In genomic region chr16:13189430-13190107, GRCm38 (mm10) we compare ENCODE assay signal across 8 mouse cellular contexts.
DNase-seq lines count a peak whose midpoint lies in the region; ATAC-seq and TF ChIP-seq lines count a peak whose summit lies in the region.

No protein-coding gene starts in this region.

- peak overlapping the region; percentile 37 for H3K4me2 ChIP-seq in intestine, postnatal 0 days (replicated peaks; ENCODE audit: low read depth)

- no peak for ATAC-seq in cerebellum, adult (ENCODE audit: insufficient number of reproducible peaks, low FRiP score, low TSS enrichment)
- no peak for ATAC-seq in intestine, postnatal 0 days

- no peak for TF ChIP-seq CTCF in cerebellum, adult 2 months (IDR thresholded peaks at IDR 0.05; ENCODE audit: borderline replicate concordance, insufficient read depth, low read depth, low read length)
- TF ChIP-seq CTCF in intestine, postnatal 0 days (IDR thresholded peaks at IDR 0.05; ENCODE audit: low read depth) = no peak

- H3K4me1 ChIP-seq in cerebellum, adult 2 months (ENCODE audit: control insufficient read depth, insufficient read depth, low read length) = no peaks in the 10 kb centered on the region
- peaks cover 14% of the 10 kb centered on the region for H3K4me1 ChIP-seq in intestine, postnatal 0 days (replicated peaks; ENCODE audit: control insufficient read depth, insufficient read depth, low read length)

- DNase-seq in cerebellum, adult 2 months = no peak
- peak; percentile 32 for DNase-seq in gastrocnemius, adult 8-10 months (ENCODE audit: low spot score in 2 of 2)
- DNase-seq in lung, postnatal 10 days = peak; percentile 89
- no peak for DNase-seq in c-Kit-positive CD71-positive TER-119-positive erythroid progenitor cells, embryonic 14.5 days (ENCODE audit: low spot score)
- no peak for DNase-seq in layer of hippocampus, adult 18-20 months (ENCODE audit: low spot score in 2 of 2)
- DNase-seq in ovary, postnatal 14 days (ENCODE audit: low spot score) = no peak

- H3K27ac ChIP-seq in cerebellum, adult 2 months (ENCODE audit: insufficient read depth, low read length) = peak overlapping the region; percentile 28; the same call in 1 of the 2 replicates
- peak overlapping the region; percentile 60 for H3K27ac ChIP-seq in intestine, postnatal 0 days (ENCODE audit: low read depth, low read length)

- 38% methylated on average over 12 of the region's 12 CpGs for WGBS in cerebellum, adult 2 months
- WGBS in intestine, postnatal 0 days = 23% methylated on average over 12 of the region's 12 CpGs

- no peak overlapping the region for H3K4me3 ChIP-seq in cerebellum, adult 2 months (replicated peaks; ENCODE audit: insufficient read depth, low read depth, low read length)
- H3K4me3 ChIP-seq in intestine, postnatal 0 days (ENCODE audit: low read depth, low read length) = no peak overlapping the region

- H3K9ac ChIP-seq in intestine, postnatal 0 days (ENCODE audit: low read depth, low read length) = no peak overlapping the region

- no peaks in the 10 kb centered on the region for H3K27me3 ChIP-seq in cerebellum, adult 2 months (ENCODE audit: control insufficient read depth, insufficient read depth, low read length)
- no peaks in the 10 kb centered on the region for H3K27me3 ChIP-seq in intestine, postnatal 0 days (replicated peaks; ENCODE audit: control insufficient read depth, insufficient read depth, low read length)

- no peaks in the 10 kb centered on the region for H3K36me3 ChIP-seq in intestine, postnatal 0 days (ENCODE audit: control insufficient read depth, insufficient read depth)

- TF ChIP-seq POLR2A in cerebellum, adult 2 months (IDR thresholded peaks at IDR 0.05; ENCODE audit: borderline replicate concordance, insufficient read depth, low read length) = no peak

- H3K9me3 ChIP-seq in intestine, postnatal 0 days (ENCODE audit: control insufficient read depth) = no peaks in the 10 kb centered on the region

Comparison
In these comparisons a context has a peak if more than half of its experiments do, and no peak if none do; other contexts are left out.
1. DNase-seq: peak in gastrocnemius, adult 8-10 months (2 of 2) and lung, postnatal 10 days (single experiment); none in cerebellum, adult 2 months (0 of 2), c-Kit-positive CD71-positive TER-119-positive erythroid progenitor cells, embryonic 14.5 days (single experiment), layer of hippocampus, adult 18-20 months (0 of 2) and ovary, postnatal 14 days (single experiment).